Mouse (Mus musculus) heart, adult 9 months (tissue): ENCODE measurements around the gene Col5a1.

Experiments
- DNase-seq, 2 experiments: peaks; one replicate each; pipeline ENCODE4 v3.0.0; 2022; ENCODE audit warnings: low spot score in 2 of 2

Col5a1 gene

DNA sequence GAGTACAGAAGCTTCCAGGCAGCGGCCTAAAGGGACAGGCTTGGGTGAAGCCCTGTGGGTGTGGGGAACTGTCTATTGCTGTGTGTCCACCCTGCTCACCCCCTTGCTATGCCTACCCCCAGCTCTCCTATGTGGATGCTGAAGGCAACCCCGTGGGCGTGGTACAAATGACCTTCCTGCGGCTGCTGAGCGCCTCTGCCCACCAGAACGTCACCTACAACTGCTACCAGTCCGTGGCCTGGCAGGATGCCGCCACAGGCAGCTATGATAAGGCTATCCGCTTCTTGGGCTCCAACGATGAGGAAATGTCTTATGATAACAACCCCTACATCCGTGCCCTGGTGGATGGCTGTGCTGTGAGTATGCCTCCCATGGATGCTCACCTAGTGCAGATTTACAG, 146.2 kb downstream of the Col5a1 start:
- no peak for DNase-seq

DNA sequence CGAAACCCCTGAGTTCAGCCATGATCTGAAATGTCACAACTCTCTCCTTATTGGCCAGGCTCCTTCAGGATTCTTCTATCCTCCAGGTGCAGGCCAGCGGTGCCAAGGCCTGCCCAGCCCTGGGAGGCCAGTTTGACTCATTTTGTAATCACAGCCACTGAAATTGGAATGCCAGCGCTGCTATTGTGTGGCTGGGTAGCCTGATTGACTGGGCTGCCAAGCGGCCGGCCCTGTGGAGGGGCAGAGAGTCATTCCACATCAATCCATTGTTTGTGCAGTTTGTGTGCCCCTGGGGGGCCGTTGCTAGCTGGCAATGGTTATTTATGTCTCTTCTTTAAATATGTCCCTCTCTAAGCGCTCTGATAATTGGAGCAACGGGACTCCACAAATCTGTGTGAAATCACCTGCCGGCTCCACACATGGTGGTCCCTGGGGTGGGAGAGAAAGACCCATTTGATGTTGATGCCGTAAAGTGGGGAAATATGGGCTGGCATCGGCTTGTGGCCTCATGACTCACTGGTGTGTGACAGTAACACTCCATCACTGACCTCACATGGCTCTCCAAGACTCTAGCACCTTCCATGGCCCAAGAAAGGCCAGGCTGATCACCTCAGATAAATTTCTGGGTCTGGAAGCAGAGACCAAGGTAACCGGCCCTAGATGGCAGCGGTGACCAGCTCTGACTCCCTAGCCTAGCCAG, 147.9 kb downstream of the Col5a1 start:
- DNase-seq = no peak

DNA sequence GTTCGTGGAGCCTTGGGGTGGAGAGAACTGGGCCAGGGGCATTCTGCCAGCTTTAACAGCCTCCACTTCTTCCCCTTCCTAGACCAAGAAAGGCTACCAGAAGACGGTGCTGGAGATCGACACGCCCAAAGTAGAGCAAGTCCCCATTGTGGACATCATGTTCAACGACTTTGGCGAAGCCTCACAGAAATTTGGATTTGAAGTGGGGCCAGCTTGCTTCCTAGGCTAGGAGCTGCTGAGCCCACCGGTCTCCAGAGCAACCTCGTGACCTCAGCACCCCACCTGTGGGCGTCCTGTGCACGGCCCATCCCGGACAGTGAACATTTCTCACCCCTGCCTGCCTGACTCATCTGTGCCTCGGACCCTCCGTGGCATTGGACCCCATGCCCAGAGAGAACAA, 150.6 kb downstream of the Col5a1 start:
- no peak for DNase-seq

DNA sequence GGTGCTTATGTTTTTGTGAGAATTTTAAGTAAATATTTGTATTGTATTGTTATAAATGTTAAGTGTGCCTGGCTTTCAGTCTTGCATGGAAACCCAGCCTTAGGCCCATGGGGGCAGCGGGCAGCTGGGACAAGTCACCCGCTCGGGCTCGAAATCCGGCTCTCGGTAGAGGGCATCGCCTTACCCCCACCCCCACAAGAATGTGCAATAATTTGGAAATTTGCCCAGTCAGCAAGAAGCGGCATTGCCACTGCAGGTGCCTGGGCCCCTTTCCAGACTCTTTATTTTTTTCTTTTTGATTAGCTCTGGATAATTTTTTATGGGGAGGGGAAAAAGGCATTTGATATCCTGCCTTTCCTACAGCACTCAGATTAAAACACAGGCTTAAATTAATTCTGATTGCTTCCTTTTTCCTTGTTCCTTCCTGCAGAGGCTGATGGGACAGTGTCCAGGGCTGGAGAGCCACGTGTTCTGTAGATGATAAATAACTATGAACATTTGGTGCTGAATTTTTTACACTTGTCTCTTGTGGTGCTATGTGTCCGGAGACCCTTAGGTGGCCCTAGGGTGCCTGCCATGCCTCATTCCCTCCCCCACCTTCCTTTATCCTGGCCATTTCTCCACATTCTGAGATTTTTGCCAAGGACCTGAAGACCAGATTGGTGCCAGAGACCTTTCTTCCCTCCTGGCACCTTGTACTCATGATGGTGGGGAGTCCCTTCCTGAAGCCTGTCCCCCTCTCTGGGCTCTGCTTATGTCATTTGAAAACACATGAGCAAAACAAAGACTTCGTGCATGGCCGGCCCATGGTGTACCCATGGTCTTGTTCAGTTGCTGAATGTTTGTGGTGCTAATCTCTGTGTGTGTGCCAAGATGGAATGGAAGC, 151.5 kb downstream of the Col5a1 start:
- DNase-seq = no peak

DNA sequence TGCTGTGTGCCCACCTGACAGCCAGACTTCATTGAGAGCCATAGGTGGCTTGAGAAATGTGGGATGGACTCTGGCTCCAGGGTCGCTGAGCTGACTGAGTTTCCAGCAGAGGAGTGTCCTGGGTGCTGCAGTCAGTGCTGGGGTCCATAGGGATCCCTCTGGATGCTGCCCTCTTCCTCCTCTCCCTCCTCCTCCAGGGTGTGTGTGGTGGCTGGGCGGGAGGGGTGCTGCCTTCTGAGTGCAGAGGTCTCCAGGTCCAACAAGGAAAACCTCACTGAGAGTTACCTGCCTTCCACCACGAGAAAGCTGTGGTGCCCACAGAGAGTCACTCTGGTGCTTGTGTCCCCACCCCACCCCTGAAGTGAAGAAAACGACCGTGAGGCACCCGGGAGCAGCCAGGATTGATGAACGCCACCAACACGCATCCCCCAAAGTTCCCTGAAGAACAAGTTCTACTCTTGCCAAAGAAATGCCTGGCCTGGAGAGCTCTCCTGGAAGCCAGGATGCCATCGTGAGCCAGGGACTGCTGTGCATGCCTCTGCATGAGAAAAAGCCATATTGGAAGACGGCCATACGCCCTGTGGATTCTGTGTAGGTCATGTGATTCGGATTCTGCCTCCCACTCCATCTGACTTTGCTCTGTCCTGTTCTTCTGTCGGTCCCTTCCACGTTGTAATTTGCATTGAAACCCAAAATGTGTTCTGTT, 152.3 kb downstream of the Col5a1 start:
- DNase-seq = peak; percentile 16 to 32

- no peak for DNase-seq
Measured at GRCm38 (mm10) chr2:28039647-28040325, 153.6 kb downstream of the Col5a1 start.

GRCm38 (mm10) chr2:28040466-28040865, 154.2 kb downstream of the Col5a1 start:
- DNase-seq = no peak

GRCm38 (mm10) chr2:28044920-28045598, 158.8 kb downstream of the Col5a1 start:
- DNase-seq = no peak

GRCm38 (mm10) chr2:28046311-28046710, 160.1 kb downstream of the Col5a1 start:
- DNase-seq = no peak

GRCm38 (mm10) chr2:28047092-28047491, 160.9 kb downstream of the Col5a1 start:
- no peak for DNase-seq

- no peak for DNase-seq
Measured at GRCm38 (mm10) chr2:28059922-28060321, 173.7 kb downstream of the Col5a1 start.

DNA sequence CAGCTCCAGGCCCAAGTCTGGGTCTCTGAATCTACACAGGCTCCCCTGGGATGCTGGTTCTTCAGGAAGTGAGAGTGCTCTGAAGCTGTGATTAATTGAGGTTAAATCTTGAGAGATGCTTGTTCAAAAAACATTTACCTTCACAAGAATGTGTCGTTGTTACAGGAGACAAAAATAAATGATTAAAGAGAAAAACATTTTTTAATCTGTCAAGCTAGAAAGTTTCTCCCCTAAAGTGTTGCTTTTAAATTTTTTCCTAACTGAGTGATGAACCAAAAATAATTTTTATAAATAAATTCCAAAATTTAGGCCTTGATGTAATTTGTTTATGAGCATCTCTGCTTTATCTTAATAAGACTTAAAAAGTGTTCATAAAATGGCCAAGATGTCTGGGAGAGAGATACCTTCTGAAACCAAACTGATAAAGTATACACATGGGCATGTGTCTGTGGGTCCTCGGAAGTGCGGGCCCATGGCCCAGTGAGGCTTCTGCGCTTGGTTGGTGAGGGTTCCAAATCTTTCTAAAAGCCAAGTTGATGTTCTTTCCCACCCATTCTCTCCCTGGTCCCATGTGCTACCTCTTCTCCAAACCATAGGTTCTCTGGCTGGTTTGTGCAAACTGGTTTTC, 177.6 kb downstream of the Col5a1 start:
- DNase-seq = no peak

DNA sequence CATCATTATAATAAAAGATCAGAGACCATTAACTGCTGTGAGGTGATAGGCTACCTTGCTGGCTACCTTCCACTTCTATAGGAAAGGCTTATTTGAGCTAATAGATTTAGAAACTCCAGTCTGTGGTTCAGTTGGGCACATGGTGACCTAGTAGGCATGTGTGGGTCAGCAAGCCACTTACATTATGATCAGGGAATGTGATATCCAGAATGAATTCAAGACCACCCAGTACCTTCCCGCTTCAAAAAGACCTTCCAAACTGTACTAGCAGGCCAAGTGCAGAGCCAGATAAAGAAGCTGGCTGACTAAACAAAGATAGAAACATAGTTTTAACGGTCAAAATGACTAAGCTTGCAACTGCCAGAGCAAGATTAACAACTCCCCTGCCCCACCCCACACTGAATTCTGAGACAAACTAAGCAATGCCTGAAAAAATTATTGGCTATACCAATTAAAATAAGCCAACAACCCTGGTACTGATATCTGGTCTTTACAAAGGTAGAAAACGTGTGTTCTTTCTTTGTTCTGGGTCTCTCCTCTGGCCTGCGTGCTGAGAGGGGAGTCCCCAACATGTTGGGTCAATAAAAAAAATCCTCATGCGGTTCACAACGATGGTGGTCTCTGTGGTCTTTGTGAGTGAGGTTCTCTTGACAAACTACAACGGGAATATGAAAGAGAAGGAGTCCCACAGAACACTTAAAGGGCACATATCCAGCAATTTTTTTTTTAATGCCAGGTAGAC, 178.3 kb downstream of the Col5a1 start:
- no peak for DNase-seq

GRCm38 (mm10) chr2:28065081-28065651, 178.9 kb downstream of the Col5a1 start:
- DNase-seq = no peak

DNA sequence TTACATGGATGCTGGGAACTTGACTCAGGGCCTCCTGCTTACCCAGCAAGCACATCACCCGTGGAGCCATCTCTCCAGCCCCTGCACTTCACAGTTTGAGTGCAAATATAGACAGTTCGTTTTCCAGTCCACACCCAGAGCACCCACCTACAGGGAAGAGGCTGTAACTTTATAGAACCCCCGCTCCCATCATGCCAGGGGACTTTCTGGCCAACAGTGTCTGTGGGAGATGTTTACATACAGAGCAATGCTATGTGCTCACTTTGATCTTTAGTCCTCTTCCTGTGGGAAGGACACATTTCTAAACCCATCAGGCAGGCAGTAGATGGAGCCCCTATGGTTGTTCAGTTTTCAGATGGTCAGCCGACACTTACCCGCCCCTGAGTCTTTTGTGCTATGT, 180.5 kb downstream of the Col5a1 start:
- no peak for DNase-seq

GRCm38 (mm10) chr2:28067175-28067574, 180.9 kb downstream of the Col5a1 start:
- DNase-seq = no peak

DNA sequence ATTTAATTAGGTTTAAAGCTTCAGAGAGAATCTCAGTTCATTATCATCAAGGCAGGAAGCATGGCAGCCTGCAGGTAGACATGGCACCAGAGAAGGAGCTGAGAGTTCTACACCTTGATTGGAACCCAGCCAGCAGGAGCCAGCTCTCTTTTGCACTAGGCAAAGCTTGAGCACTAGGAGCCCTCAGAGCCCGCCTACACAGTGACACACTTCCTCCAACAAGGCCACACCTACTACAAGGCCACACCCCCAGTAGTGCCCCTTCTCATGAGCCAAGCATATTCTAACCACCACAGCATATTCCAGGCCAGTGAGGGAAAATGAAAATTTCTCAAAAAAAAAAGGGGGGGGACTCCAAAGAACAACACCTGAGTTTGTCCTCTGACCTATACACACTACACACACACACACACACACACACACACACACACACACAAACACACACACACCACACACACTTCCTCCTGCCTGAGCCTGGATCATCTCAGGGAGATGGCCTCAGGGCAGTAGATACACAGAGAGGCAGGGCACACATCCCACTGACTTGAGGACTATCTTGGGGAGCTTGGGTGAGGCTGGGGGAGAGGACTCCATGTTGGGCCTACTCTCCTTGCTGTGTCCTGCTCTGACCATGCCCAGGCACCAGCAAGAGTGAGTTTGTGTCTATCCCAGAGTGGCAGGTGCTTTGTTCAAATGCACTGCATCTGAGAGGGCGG, 181.8 kb downstream of the Col5a1 start:
- DNase-seq = no peak

GRCm38 (mm10) chr2:28068537-28068878, 182.3 kb downstream of the Col5a1 start:
- no peak for DNase-seq

GRCm38 (mm10) chr2:28075616-28076187, 189.5 kb downstream of the Col5a1 start:
- DNase-seq = no peak
